Mouse (Mus musculus) forebrain, embryonic 13.5 days (tissue): ENCODE measurements at regions not wholly inside any gene's neighbourhood (a gene's known extent, or its start where the extent isn't known, plus 50 kb on each side); places are given as distances from the start of the nearest gene placed in this dataset.

Experiments used
- ATAC-seq: fragments of 200-750 bp; cut with Nextera tagmentation; 2 replicates; pipeline ENCODE4 v1.8.0; 2017
- H3K27ac ChIP-seq: fragments of 300-500 bp; sonication (generic); 2 replicates; pipeline ENCODE4 v1.5.1; 2015; ENCODE audit warnings: inconsistent platforms, mild to moderate bottlenecking, moderate library complexity
- H3K27me3 ChIP-seq: fragments of 300-500 bp; sonication (generic); 2 replicates; pipeline ENCODE4 v1.6.1; 2015; ENCODE audit warnings: mild to moderate bottlenecking, inconsistent platforms
- H3K36me3 ChIP-seq: fragments of 300-500 bp; sonication (generic); 2 replicates; pipeline ENCODE4 v1.6.1; 2015; ENCODE audit warnings: mild to moderate bottlenecking, inconsistent platforms; ENCODE audit not compliant: poor library complexity, severe bottlenecking
- H3K4me1 ChIP-seq: fragments of 300-500 bp; sonication (generic); 2 replicates; pipeline ENCODE4 v1.6.1; 2015; ENCODE audit warnings: inconsistent platforms
- H3K4me2 ChIP-seq: fragments of 300-500 bp; sonication (generic); 2 replicates; pipeline ENCODE4 v1.6.1; 2015; ENCODE audit warnings: inconsistent platforms, mild to moderate bottlenecking, moderate library complexity
- H3K4me3 ChIP-seq: fragments of 300-500 bp; sonication (generic); 2 replicates; pipeline ENCODE4 v1.5.1; 2015; ENCODE audit warnings: mild to moderate bottlenecking, inconsistent platforms
- H3K9ac ChIP-seq: fragments of 300-500 bp; sonication (generic); 2 replicates; pipeline ENCODE4 v1.6.1; 2015; ENCODE audit warnings: mild to moderate bottlenecking, inconsistent platforms
- H3K9me3 ChIP-seq: fragments of 300-500 bp; sonication (generic); replicated peaks from 2 replicates; pipeline ENCODE4 v1.6.1; 2016; ENCODE audit warnings: inconsistent platforms
- WGBS: fragments of 180-500 bp; shearing (Covaris S2); methylation state at CpG from one replicate; pipeline ENCODE4 v1.1.7; 2015; 5-methylcytosine and 5-hydroxymethylcytosine counted together

GRCm38 (mm10) chr4:34172000-34172399 lies 122.0 kb upstream of the Spaca1 start:
- 84% methylated on average over 3 of the region's 3 CpGs for WGBS

DNA sequence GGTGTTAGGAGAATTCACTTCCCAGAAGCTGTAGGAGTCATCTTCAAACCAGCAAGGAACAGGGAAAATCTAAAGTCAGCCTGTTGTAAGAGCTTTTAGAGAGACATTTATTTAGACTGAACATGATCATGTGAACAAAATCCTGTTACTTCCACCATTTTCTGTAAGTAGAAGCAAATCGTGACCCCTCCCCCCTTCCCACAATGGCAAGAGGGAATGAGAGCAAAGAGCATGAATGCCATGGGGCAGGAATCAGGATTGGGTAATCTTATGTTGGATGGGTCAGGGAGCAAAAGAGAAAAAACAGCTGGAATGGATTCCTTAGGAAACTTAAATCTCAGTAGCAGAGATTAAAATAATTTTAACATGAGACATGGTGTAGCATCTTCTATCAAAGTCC lies 127.4 kb upstream of the Spaca1 start:
- ATAC-seq = no peak
- H3K27ac ChIP-seq = no peak overlapping the region
- no peaks in the 10 kb centered on the region for H3K4me1 ChIP-seq
- no peak overlapping the region for H3K4me3 ChIP-seq
- no peak overlapping the region for H3K9ac ChIP-seq
- 82% methylated on average over 1 of the region's 1 CpGs for WGBS
- no peaks in the 10 kb centered on the region for H3K27me3 ChIP-seq
- no peaks in the 10 kb centered on the region for H3K9me3 ChIP-seq
- no peaks in the 10 kb centered on the region for H3K36me3 ChIP-seq
- no peak overlapping the region for H3K4me2 ChIP-seq

More at GRCm38 (mm10) chr4:34172000-34172399, 122.0 kb upstream of the Spaca1 start:
- Histone ChIP-seq H3K27ac (no peak overlapping the region), H3K9ac (no peak overlapping the region), H3K36me3 (no peaks in the 10 kb centered on the region), H3K4me2 (no peak overlapping the region), H3K4me1 (peaks cover 4% of the 10 kb centered on the region; the same call in 1 of the 2 replicates), H3K27me3 (no peaks in the 10 kb centered on the region), H3K9me3 (no peaks in the 10 kb centered on the region), H3K4me3 (no peak overlapping the region)
- no peak for ATAC-seq

- H3K4me2 ChIP-seq = no peak overlapping the region
- H3K9ac ChIP-seq = no peak overlapping the region
- H3K27me3 ChIP-seq = no peaks in the 10 kb centered on the region
- H3K36me3 ChIP-seq = no peaks in the 10 kb centered on the region
- H3K9me3 ChIP-seq = no peaks in the 10 kb centered on the region
- H3K4me1 ChIP-seq = no peaks in the 10 kb centered on the region
- no peak for ATAC-seq
- H3K4me3 ChIP-seq = no peak overlapping the region
- 95% methylated on average over 5 of the region's 5 CpGs for WGBS
- H3K27ac ChIP-seq = no peak overlapping the region
Observed at GRCm38 (mm10) chr4:34186522-34186921, 136.5 kb upstream of the Spaca1 start.

- Histone ChIP-seq H3K27ac (no peak overlapping the region), H3K27me3 (no peaks in the 10 kb centered on the region), H3K9ac (no peak overlapping the region), H3K4me2 (no peak overlapping the region), H3K4me1 (no peaks in the 10 kb centered on the region), H3K36me3 (no peaks in the 10 kb centered on the region), H3K4me3 (no peak overlapping the region), H3K9me3 (no peaks in the 10 kb centered on the region)
- no peak for ATAC-seq
- 89% methylated on average over 10 of the region's 10 CpGs for WGBS
Observed at GRCm38 (mm10) chr4:34203193-34203848, 153.3 kb upstream of the Spaca1 start.

DNA sequence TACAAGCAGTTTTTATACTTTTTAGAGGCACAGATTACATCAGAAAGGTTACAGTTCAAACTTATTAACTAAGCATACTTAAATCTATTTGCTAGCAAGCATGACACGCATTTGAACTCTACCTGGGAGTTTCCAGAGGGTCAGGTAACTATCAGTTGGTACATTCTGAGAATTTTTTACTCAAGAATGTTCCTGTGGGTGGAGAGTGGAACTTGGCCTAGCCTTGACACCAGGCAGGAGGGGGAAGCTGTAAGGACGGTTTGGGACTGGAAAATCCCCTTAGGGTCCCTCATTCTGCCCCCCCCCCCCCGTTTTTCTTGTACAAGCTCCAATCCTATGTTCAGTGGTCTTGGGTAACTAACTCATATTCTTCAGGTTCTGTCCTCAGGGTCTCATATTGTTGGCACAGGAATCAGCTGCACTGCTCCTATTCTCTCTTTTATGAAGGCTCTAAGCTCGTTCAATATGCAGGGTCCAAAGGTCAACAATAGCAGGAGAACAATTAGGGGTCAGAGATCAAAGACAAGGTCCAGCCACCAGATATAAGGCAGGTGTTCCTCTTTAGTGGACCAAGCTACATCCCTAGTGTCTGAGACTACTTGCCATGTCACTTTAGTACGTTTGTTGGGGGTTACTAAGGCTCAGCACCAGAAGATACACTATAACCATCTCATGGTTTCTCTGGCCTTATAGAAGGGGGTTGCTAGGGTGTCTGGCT lies 159.3 kb upstream of the Spaca1 start:
- no peaks in the 10 kb centered on the region for H3K9me3 ChIP-seq
- H3K4me3 ChIP-seq = no peak overlapping the region
- H3K4me2 ChIP-seq = no peak overlapping the region
- 0 out of 2 replicates have a peak, but pooled peaks cover 2% of the 10 kb centered on the region for H3K4me1 ChIP-seq
- H3K9ac ChIP-seq = no peak overlapping the region
- ATAC-seq = no peak
- H3K36me3 ChIP-seq = no peaks in the 10 kb centered on the region
- no peak overlapping the region for H3K27ac ChIP-seq
- 65% methylated on average over 5 of the region's 5 CpGs for WGBS
- no peaks in the 10 kb centered on the region for H3K27me3 ChIP-seq

DNA sequence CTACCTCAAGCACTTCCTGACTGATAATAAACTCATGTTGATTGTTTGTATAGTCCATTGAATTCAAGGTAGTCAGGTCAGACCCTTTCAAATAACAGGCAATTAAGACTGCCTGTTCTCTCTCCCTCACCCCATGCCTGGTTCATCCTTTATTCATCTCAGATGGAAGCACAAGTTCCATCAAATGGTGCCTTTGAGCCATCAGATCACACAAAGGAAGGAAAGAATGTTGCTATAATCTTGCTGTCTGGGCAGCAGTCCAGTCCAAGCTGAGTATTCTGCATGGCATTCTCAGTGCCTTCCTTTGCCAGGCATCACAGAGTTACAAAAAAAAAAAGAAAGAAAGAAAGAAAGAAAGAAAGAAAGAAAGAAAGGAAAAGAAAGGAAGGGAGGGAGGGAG lies 163.7 kb upstream of the Spaca1 start:
- Histone ChIP-seq H3K9me3 (no peaks in the 10 kb centered on the region), H3K9ac (no peak overlapping the region), H3K4me1 (0 out of 2 replicates have a peak, but pooled peaks cover 2% of the 10 kb centered on the region), H3K27ac (no peak overlapping the region), H3K4me2 (no peak overlapping the region), H3K4me3 (no peak overlapping the region), H3K27me3 (no peaks in the 10 kb centered on the region), H3K36me3 (no peaks in the 10 kb centered on the region)
- no peak for ATAC-seq

DNA sequence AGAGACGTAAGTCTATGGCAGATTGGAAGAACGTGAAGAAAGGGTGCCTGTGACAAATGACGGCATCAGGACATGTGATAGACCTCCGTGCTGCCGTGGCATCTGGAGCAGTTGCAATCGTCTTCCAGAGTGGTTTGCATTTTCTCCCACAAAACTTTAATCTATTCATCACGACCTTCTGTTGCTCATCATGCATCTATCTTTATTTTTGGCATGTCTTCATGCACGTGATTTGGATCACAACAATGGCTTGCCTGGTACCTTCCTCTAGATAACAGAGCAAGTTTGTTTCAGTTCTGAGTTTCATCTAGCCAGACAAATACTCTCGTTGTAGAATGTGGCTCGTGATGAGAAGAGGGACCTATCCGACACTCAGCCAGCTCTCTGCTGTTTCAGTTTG lies 164.4 kb upstream of the Spaca1 start:
- Histone ChIP-seq H3K4me3 (no peak overlapping the region), H3K4me2 (no peak overlapping the region), H3K27ac (no peak overlapping the region), H3K36me3 (no peaks in the 10 kb centered on the region), H3K4me1 (0 out of 2 replicates have a peak, but pooled peaks cover 2% of the 10 kb centered on the region), H3K9me3 (no peaks in the 10 kb centered on the region), H3K9ac (no peak overlapping the region), H3K27me3 (no peaks in the 10 kb centered on the region)
- no peak for ATAC-seq
- 90% methylated on average over 11 of the region's 11 CpGs for WGBS

- Histone ChIP-seq H3K27ac (no peak overlapping the region), H3K4me3 (no peak overlapping the region), H3K9ac (no peak overlapping the region), H3K4me2 (no peak overlapping the region), H3K36me3 (no peaks in the 10 kb centered on the region), H3K4me1 (peaks cover 5% of the 10 kb centered on the region; the same call in 1 of the 2 replicates), H3K9me3 (no peaks in the 10 kb centered on the region), H3K27me3 (no peaks in the 10 kb centered on the region)
- ATAC-seq = no peak
- WGBS = 89% methylated on average over 1 of the region's 1 CpGs
Observed at GRCm38 (mm10) chr4:34221915-34222314, 171.9 kb upstream of the Spaca1 start.

GRCm38 (mm10) chr4:34226089-34226840 lies 176.3 kb upstream of the Spaca1 start:
- H3K4me1 ChIP-seq = peaks cover 5% of the 10 kb centered on the region; the same call in 1 of the 2 replicates
- H3K4me2 ChIP-seq = no peak overlapping the region
- H3K4me3 ChIP-seq = no peak overlapping the region
- H3K27ac ChIP-seq = peak overlapping the region; percentile 57
- ATAC-seq = peak; percentile 61; the same call in 1 of the 2 replicates
- H3K9me3 ChIP-seq = no peaks in the 10 kb centered on the region
- 67% methylated on average over 5 of the region's 5 CpGs for WGBS
- no peak overlapping the region for H3K9ac ChIP-seq
- H3K27me3 ChIP-seq = no peaks in the 10 kb centered on the region
- no peaks in the 10 kb centered on the region for H3K36me3 ChIP-seq

GRCm38 (mm10) chr4:34226886-34227285 lies 176.9 kb upstream of the Spaca1 start:
- Histone ChIP-seq H3K9me3 (no peaks in the 10 kb centered on the region), H3K36me3 (no peaks in the 10 kb centered on the region), H3K4me1 (peaks cover 5% of the 10 kb centered on the region; the same call in 1 of the 2 replicates), H3K9ac (no peak overlapping the region), H3K4me2 (no peak overlapping the region), H3K4me3 (no peak overlapping the region), H3K27me3 (no peaks in the 10 kb centered on the region), H3K27ac (no peak overlapping the region)
- ATAC-seq = no peak
- 85% methylated on average over 5 of the region's 5 CpGs for WGBS

DNA sequence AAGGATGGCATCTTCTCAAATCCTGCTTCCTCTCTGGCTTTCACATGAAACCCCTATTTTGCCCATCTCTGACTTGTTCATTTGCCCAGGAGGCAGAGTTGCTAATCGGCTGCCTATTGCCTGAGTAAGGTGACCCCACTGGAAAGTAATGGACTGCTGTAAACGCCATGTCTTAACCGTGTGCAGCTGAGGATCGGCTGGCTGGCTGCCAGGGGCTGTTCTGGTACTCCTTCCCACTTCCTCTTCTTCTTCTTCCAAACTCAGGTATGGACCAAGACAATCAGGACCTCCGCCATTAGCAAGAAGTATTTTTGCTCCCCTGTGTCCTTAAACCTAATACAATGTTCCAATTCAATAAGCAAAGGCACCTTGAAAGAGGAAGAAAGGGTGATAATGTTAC lies 177.6 kb upstream of the Spaca1 start:
- ATAC-seq = no peak
- Histone ChIP-seq H3K4me3 (no peak overlapping the region), H3K36me3 (no peaks in the 10 kb centered on the region), H3K27ac (no peak overlapping the region), H3K9me3 (no peaks in the 10 kb centered on the region), H3K27me3 (no peaks in the 10 kb centered on the region), H3K9ac (no peak overlapping the region), H3K4me2 (no peak overlapping the region), H3K4me1 (peaks cover 5% of the 10 kb centered on the region; the same call in 1 of the 2 replicates)
- 80% methylated on average over 5 of the region's 5 CpGs for WGBS

- peak; percentile 95 for ATAC-seq
- Histone ChIP-seq H3K27me3 (no peaks in the 10 kb centered on the region), H3K9ac (no peak overlapping the region), H3K4me3 (no peak overlapping the region), H3K9me3 (no peaks in the 10 kb centered on the region), H3K4me1 (no peaks in the 10 kb centered on the region), H3K27ac (no peak overlapping the region), H3K4me2 (no peak overlapping the region), H3K36me3 (no peaks in the 10 kb centered on the region)
- 6% methylated on average over 3 of the region's 3 CpGs for WGBS
Observed at GRCm38 (mm10) chr4:34231270-34231669, 181.3 kb upstream of the Spaca1 start.
